Mouse (Mus musculus) cortical plate, adult 2 months (tissue): ENCODE results near the gene Gper1. TPM values are rescaled to one million over a fixed set of nuclear protein-coding genes. Genes with fewer than 3 reads are reported as not detected.

Source experiments
- H3K27ac ChIP-seq: fragments of 200-500 bp; 2 replicates; pipeline ENCODE4 v1.5.1; 2012; ENCODE audit warnings: low read length, control low read depth, inconsistent platforms; ENCODE audit not compliant: insufficient read depth
- H3K4me1 ChIP-seq: fragments of 200-500 bp; 2 replicates; pipeline ENCODE4 v1.6.1; 2011; ENCODE audit warnings: low read length; ENCODE audit not compliant: control insufficient read depth, insufficient read depth
- H3K4me3 ChIP-seq: fragments of 200-500 bp; 2 replicates; pipeline ENCODE4 v1.5.1; 2011; ENCODE audit warnings: mild to moderate bottlenecking, low read length, control low read depth; ENCODE audit not compliant: insufficient read depth
- CTCF ChIP-seq: fragments of 200-500 bp; IDR thresholded peaks from 2 replicates; pipeline ENCODE4 v1.5.1; 2011; ENCODE audit warnings: mild to moderate bottlenecking, control low read depth, low read length; ENCODE audit not compliant: insufficient read depth; ENCODE audit errors: extremely low read depth
- POLR2A ChIP-seq: fragments of 200-500 bp; IDR thresholded peaks from 2 replicates; pipeline ENCODE4 v1.6.1; 2011; ENCODE audit warnings: mild to moderate bottlenecking, low read length, control low read depth; ENCODE audit not compliant: insufficient read depth; ENCODE audit errors: extremely low read depth
- polyA plus RNA-seq: library from polyadenylated mRNA; depleted of rRNA; stranded (reverse); fragments of >200 nt; gene quantifications from 2 replicates; pipeline ENCODE4 v1.2.3, GENCODE M21; 2012; rRNA removed

The Gper1 gene
- polyA plus RNA-seq, 1 experiment: 4.8 TPM

DNA sequence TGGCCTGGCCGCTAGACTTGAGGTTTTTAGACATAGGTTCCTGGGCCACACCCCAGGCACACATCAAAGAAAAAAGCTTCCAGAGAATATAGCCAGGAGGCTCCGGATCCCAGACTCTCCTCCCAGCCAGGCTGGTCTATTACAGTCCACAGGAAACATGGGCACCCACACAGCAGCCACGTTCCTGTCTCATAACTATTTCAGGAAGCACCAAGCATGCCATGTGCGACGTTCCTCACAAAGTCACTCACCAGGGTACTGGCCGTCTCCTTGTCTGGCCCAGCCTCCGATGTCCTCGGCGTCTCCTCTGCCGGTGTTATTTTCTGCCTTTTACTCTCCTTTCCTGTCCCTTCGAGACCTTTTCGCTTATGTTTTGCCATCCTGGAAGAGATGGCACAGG lies 32.2 kb downstream of the Gper1 start:
- TF ChIP-seq CTCF: no peak
- peak; percentile 8; the same call in 1 of the 2 replicates for TF ChIP-seq POLR2A

DNA sequence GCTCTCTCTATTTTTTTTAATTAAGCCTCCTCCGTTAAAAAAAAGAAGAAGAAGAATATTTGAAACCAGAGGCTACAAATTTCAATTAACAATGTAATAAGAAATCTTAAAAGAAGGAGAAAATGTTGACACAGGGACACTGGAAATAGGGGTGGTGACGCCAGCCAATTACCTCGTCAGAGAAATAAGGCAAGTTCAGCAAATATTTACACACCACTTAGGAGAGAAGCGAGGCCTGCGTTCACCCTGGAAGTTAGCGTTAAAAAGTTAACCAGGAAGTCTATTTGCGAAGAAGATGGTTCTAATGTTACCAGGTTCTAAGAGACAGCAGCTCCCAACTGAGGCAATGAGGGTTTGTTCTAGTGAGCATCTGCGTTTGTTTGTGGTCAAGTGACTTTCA lies 34.3 kb downstream of the Gper1 start:
- TF ChIP-seq POLR2A: no peak
- TF ChIP-seq CTCF: no peak
- no peak overlapping the region for H3K27ac ChIP-seq
- peaks cover 3% of the 10 kb centered on the region for H3K4me1 ChIP-seq
- no peak overlapping the region for H3K4me3 ChIP-seq

More for the DNA sequence above, 32.2 kb downstream of the Gper1 start:
- H3K4me1 ChIP-seq: peaks cover 3% of the 10 kb centered on the region
- H3K4me3 ChIP-seq: no peak overlapping the region
- 0 out of 2 replicates have a peak overlapping the region, but pooled peaks have one; percentile 36 for H3K27ac ChIP-seq

DNA sequence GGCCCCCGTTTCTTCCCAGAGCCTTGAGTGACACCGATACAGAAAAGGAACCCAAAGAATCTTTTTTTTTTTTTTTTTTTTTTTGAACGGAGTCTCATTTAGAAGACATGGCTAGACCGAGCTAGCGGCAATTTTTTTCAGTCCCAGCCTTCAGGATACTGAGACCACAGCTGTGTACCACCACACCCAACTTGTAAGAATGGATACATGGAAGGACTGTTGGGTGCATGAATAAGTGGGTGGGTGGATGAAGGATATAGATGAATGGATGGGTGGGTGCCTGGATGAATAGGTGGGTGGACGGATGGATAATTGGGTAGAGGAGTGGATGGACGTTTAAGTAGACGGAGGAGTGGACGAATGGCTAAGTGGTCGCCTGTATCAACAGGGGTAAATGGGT lies 37.0 kb downstream of the Gper1 start:
- Histone ChIP-seq H3K4me3 (peak overlapping the region; percentile 59), H3K27ac (no peak overlapping the region), H3K4me1 (peaks cover 3% of the 10 kb centered on the region)
- TF ChIP-seq CTCF (no peak), POLR2A (no peak)

DNA sequence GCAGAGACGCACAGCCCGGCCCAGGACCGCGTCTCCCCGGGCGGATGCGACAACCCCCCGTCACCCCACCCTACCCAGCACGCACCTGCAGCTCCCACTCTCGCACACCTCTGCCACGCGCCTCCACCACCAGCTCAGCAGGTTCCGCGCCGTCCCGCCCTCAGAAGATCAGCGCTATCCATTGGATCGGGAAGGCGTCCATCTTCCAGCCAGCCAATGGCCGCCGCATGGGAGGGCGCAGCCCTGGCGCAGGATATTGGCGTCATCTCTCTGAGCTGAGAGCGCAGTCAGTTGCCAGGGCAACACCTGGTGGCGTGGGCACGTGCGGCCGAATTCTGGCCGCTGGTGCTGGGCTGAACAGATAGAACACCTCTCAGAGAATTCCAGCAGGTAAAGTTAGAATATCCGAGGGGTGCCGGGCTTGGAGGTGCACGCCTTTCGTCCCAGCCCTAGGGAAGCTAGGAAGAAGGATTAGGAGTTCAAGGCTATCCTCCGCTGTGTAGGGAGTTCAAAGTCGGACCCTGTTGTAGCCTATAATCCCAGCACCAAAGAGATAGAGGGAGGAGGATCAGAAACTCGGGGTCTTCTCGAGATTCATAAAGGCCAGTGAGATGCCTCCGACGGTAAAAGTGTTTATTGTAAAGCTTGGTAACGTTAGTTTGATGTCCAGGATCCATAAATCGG lies 37.6 kb downstream of the Gper1 start, which contains the start of gene 3110082I17Rik:
Gene 3110082I17Rik (minus strand): TSS at position 144 of the 684 bp plus-strand sequence.
- Histone ChIP-seq H3K4me1 (peaks cover 3% of the 10 kb centered on the region), H3K4me3 (peak within 1 kb of the TSS; percentile 59), H3K27ac (no peak within 1 kb of the TSS)
- TF ChIP-seq POLR2A (peak; percentile 58; the same call in 1 of the 2 replicates), CTCF (no peak)

DNA sequence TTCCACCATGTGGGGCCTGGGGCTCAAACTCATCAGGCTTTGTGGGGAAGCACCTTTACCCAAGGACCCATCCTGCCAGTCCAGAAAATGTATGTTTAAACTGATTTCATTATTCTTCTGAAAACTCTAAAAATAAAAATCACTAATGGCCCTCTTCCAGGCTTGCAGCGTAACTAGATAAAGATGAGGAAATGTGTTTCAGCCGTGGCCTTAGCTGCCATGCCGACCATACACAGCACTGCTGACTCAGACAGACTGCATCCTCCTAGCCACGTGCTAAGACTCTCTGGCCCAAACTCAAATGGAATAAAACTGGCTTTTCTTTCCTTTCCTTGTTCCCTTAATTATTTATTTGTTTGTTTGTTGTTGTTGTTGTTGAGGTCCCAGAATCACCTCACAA lies 41.9 kb downstream of the Gper1 start:
- no peak overlapping the region for H3K4me3 ChIP-seq
- no peak overlapping the region for H3K27ac ChIP-seq
- no peaks in the 10 kb centered on the region for H3K4me1 ChIP-seq
- TF ChIP-seq CTCF (no peak), POLR2A (no peak)

DNA sequence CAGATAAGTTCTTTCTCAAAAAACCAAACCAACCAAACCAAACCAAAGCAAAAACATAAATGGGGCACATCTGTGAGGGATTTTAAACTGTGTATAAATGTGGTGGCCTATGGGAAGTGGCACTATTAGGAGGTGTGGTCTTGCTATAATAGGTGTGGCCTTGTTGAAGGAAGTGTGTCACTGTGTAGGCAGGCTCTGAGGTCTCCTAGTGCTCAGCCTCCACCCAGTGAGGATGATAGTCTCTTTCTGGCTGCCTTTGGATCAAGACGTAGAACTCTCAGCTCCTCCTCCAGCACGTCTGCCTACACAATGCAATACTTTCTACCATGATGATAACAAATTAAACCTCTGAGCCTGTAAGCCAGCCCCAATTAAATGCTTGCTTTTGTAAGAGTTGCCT lies 43.4 kb downstream of the Gper1 start:
- no peak overlapping the region for H3K4me3 ChIP-seq

DNA sequence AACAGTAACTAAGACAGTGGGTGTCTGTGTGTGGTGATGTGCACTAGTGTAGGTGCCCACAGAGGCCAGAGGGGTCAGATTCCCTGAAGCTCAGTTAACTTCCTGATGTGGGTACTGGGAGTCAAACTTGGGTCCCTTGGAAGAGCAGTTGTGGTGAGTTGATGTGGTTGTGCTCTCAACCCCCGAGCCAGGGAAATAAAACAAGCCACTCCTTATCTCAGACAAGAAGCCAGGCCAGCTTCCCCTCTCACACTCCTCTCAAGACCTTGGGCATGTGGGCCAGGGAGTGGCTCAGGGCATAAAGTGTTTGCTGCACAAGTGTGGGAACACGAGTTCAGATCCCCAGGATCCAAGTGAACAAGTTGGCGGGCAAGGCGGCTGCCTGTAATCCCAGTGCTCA lies 43.9 kb downstream of the Gper1 start:
- TF ChIP-seq CTCF (no peak), POLR2A (no peak)
- H3K4me1 ChIP-seq: no peaks in the 10 kb centered on the region
- no peak overlapping the region for H3K27ac ChIP-seq
- no peak overlapping the region for H3K4me3 ChIP-seq

More for the DNA sequence above, 43.4 kb downstream of the Gper1 start:
- Histone ChIP-seq H3K27ac (no peak overlapping the region), H3K4me1 (no peaks in the 10 kb centered on the region)
- no peak for TF ChIP-seq CTCF
- no peak for TF ChIP-seq POLR2A

DNA sequence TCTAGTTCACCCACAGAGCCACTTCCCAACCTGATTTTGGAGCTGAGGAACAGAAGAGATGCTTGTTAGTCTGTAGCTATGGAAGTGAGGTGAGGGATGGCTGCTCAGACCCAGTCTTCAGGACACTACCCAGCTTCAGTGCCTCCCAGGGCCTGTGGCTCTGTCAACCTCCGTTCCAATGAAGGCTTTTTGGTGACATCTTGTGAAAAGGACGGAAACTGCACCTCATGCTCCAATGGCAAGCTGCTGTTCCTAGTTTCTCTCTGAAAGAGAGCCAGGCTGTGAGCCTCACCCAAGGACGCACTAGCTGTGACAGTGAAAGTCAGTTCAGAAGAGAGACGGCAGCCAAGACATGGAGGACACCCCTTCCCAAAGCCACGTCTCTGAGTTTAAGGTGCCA lies 45.0 kb downstream of the Gper1 start:
- TF ChIP-seq CTCF: peak; percentile 85
- no peak for TF ChIP-seq POLR2A
- H3K4me1 ChIP-seq: no peaks in the 10 kb centered on the region
- no peak overlapping the region for H3K4me3 ChIP-seq
- no peak overlapping the region for H3K27ac ChIP-seq

DNA sequence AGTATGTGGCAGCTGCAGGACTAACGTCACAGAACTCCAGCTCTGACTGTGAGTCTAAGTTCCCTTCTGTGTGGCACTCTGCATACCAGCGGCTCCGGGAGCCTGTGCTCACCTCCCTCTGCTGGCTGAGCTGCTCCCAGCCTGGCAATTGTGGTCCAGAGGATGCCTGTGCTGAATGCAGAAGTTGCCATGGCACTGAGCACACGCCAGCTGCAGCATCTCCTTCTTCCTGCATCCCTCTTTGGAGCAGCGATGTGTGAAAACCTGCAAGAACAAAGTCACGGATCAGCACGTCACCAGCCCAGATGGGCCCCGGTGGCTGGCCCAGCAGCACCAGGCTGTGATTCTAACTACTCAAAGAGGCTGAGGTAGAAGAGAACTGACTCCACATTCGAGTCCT lies 51.8 kb downstream of the Gper1 start:
- Histone ChIP-seq H3K27ac (no peak overlapping the region), H3K4me1 (no peaks in the 10 kb centered on the region), H3K4me3 (no peak overlapping the region)
- peak; percentile 25; the same call in 1 of the 2 replicates for TF ChIP-seq CTCF
- TF ChIP-seq POLR2A: no peak

Other genes starting within 250 kb of the Gper1 start
- gene Sun1, start 222.5 kb upstream of the Gper1 start, polyA plus RNA-seq: 115 and 128 TPM in 2 replicates
- gene Get4, start 170.8 kb upstream of the Gper1 start, polyA plus RNA-seq: 82.6 and 89.5 TPM in 2 replicates
- 271 and 275 TPM in 2 replicates for gene Adap1, start 97.5 kb upstream of the Gper1 start, polyA plus RNA-seq
- gene Cox19, start 71.7 kb upstream of the Gper1 start, polyA plus RNA-seq: 90.2 and 92.7 TPM in 2 replicates
- gene Cyp2w1, start 70.5 kb upstream of the Gper1 start, polyA plus RNA-seq: not detected in 2 replicates
- gene Gpr146, start 45.5 kb upstream of the Gper1 start, polyA plus RNA-seq: 15.3 and 16.3 TPM in 2 replicates
- 0.44 TPM in 2 replicates for gene C130050O18Rik, start 17.9 kb upstream of the Gper1 start, polyA plus RNA-seq
- 12.9 and 15.4 TPM in 2 replicates for gene 3110082I17Rik, start 37.4 kb downstream of the Gper1 start, polyA plus RNA-seq
- 52.5 and 55.4 TPM in 2 replicates for gene Zfand2a, start 61.4 kb downstream of the Gper1 start, polyA plus RNA-seq
- gene Uncx, start 120.3 kb downstream of the Gper1 start, polyA plus RNA-seq: not detected in 2 replicates